Mouse (Mus musculus): ENCODE results near the gene Lrp10. TPM values are rescaled to one million over a fixed set of nuclear protein-coding genes. Genes with fewer than 3 reads are reported as not detected.

Gene Lrp10
- polyA plus RNA-seq, 1 experiment from 2014 or later: 41.0 TPM

GRCm38 (mm10) chr14:54516710-54517310 lies 52.9 kb downstream of the Lrp10 start:
- Histone ChIP-seq H3K36me3 (ENCODE audit: control insufficient read depth, insufficient read depth, low read length) (peaks cover 37% of the 10 kb centered on the region), H3K4me2 (ENCODE audit: low read depth, low read length) (peak overlapping the region; percentile 57), H3K9me3 (ENCODE audit: control insufficient read depth, low read length) (0 out of 2 replicates have a peak, but pooled peaks cover 4% of the 10 kb centered on the region), H3K27ac (replicated peaks; ENCODE audit: low read depth, low read length) (peak overlapping the region; percentile 69), H3K9ac (ENCODE audit: low read depth, low read length) (peak overlapping the region; percentile 71), H3K4me1 (ENCODE audit: control insufficient read depth, insufficient read depth, low read length) (peaks cover 8% of the 10 kb centered on the region), H3K27me3 (replicated peaks; ENCODE audit: control insufficient read depth, insufficient read depth, low read length) (no peaks in the 10 kb centered on the region), H3K4me3 (ENCODE audit: low read depth, low read length) (peak overlapping the region; percentile 65)
- peak; percentile 28 for ATAC-seq (ENCODE audit: low read depth)
- DNase-seq (ENCODE audit: low spot score): no peak
- 5% methylated on average over 17 of the region's 17 CpGs for WGBS

Other genes starting within 250 kb of the Lrp10 start
- gene Dad1, start 210.0 kb upstream of the Lrp10 start, polyA plus RNA-seq (2014; fragmentation: Nextera tagmentation; extraction: Ambion mirVana): 400 and 436 TPM in 2 replicates
- 59.0 and 63.5 TPM in 2 replicates for gene Abhd4, start 209.9 kb upstream of the Lrp10 start, polyA plus RNA-seq (2014; fragmentation: Nextera tagmentation; extraction: Ambion mirVana)
- gene Olfr49, start 179.2 kb upstream of the Lrp10 start, polyA plus RNA-seq (2014; fragmentation: Nextera tagmentation; extraction: Ambion mirVana): 0.04 TPM in 1 of 2 replicates, not detected in the other
- 47.0 and 48.6 TPM in 2 replicates for gene Oxa1l, start 103.3 kb upstream of the Lrp10 start, polyA plus RNA-seq (2014; fragmentation: Nextera tagmentation; extraction: Ambion mirVana)
- 6.3 and 7.7 TPM in 2 replicates for gene Slc7a7, start 46.4 kb upstream of the Lrp10 start, polyA plus RNA-seq (2014; fragmentation: Nextera tagmentation; extraction: Ambion mirVana)
- 226 and 241 TPM in 2 replicates for gene Mrpl52, start 37.2 kb upstream of the Lrp10 start, polyA plus RNA-seq (2014; fragmentation: Nextera tagmentation; extraction: Ambion mirVana)
- 235 and 254 TPM in 2 replicates for gene Mmp14, start 32.5 kb upstream of the Lrp10 start, polyA plus RNA-seq (2014; fragmentation: Nextera tagmentation; extraction: Ambion mirVana)
- 1.7 and 2.1 TPM in 2 replicates for gene Rem2, start 12.0 kb downstream of the Lrp10 start, polyA plus RNA-seq (2014; fragmentation: Nextera tagmentation; extraction: Ambion mirVana)
- 65.3 and 75.7 TPM in 2 replicates for gene Prmt5, start 53.4 kb downstream of the Lrp10 start, polyA plus RNA-seq (2014; fragmentation: Nextera tagmentation; extraction: Ambion mirVana)
- 40.4 and 44.3 TPM in 2 replicates for gene Haus4, start 90.5 kb downstream of the Lrp10 start, polyA plus RNA-seq (2014; fragmentation: Nextera tagmentation; extraction: Ambion mirVana)
- gene Ajuba, start 113.4 kb downstream of the Lrp10 start, polyA plus RNA-seq (2014; fragmentation: Nextera tagmentation; extraction: Ambion mirVana): 10.7 and 11.7 TPM in 2 replicates
- 4.8 and 5.8 TPM in 2 replicates for gene 4931414P19Rik, start 141.9 kb downstream of the Lrp10 start, polyA plus RNA-seq (2014; fragmentation: Nextera tagmentation; extraction: Ambion mirVana)
- gene Psmb5, start 153.9 kb downstream of the Lrp10 start, polyA plus RNA-seq (2014; fragmentation: Nextera tagmentation; extraction: Ambion mirVana): 332 and 335 TPM in 2 replicates
- gene Psmb11, start 157.3 kb downstream of the Lrp10 start, polyA plus RNA-seq (2014; fragmentation: Nextera tagmentation; extraction: Ambion mirVana): 0.16 TPM in 1 of 2 replicates, not detected in the other
- gene Gm17606, start 176.8 kb downstream of the Lrp10 start, polyA plus RNA-seq (2014; fragmentation: Nextera tagmentation; extraction: Ambion mirVana): not detected in 2 replicates
- 3.9 and 4.5 TPM in 2 replicates for gene Cdh24, start 177.2 kb downstream of the Lrp10 start, polyA plus RNA-seq (2014; fragmentation: Nextera tagmentation; extraction: Ambion mirVana)
- 70.7 and 84.9 TPM in 2 replicates for gene 1700123O20Rik, start 222.1 kb downstream of the Lrp10 start, polyA plus RNA-seq (2014; fragmentation: Nextera tagmentation; extraction: Ambion mirVana)
- gene Acin1, start 222.8 kb downstream of the Lrp10 start, polyA plus RNA-seq (2014; fragmentation: Nextera tagmentation; extraction: Ambion mirVana): 99.4 and 101 TPM in 2 replicates
- gene Gm29776, start 234.7 kb downstream of the Lrp10 start, polyA plus RNA-seq (2014; fragmentation: Nextera tagmentation; extraction: Ambion mirVana): 0.17 and 0.34 TPM in 2 replicates
- gene Cebpe, start 248.0 kb downstream of the Lrp10 start, polyA plus RNA-seq (2014; fragmentation: Nextera tagmentation; extraction: Ambion mirVana): 0.32 TPM in 1 of 2 replicates, not detected in the other

All from embryonic facial prominence, embryonic 14.5 days (tissue).